In the genomic region with DNA sequence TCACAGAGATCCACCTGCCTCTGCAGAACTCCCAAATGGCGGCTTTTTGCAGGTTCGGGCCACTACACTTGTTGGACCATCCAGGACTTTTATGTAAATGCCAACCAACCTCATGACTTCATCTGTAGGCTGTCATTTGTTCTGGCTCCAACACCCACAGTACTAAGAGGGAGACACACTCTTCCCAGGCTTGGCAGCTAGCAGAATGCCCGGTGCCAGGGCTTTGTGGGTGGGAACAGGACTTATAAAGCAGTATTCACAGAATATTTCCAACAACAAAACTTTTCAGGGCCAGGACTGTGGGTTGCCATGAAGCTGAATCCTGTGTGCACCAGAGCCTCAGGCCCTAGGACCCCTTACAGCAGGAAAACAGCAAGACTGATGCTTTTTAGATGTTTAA, we compare ENCODE assay signal across 26 mouse cellular contexts. TPM values are rescaled to one million over a fixed set of nuclear protein-coding genes. Genes with fewer than 3 reads are reported as not detected.
DNase-seq lines count a peak whose midpoint lies in the region; ATAC-seq lines count a peak whose summit lies in the region.
"Had no signal": no experiment of that assay in that cellular context is flagged by ENCODE, and none has a peak within 500 bp of the region (broad histone marks: within the 10 kb centered on the region; RNA-seq: fewer than 3 reads in every experiment).

No protein-coding gene starts in this region.

- peak; percentile 23 for DNase-seq in 3134 (ENCODE audit: extremely low read depth, insufficient read length, low spot score)
- peak; percentile 30 to 48 for DNase-seq in frontal cortex, postnatal 25 days (ENCODE audit: low spot score in 2 of 2)
- peak; percentile 48 to 78 for DNase-seq in layer of hippocampus, postnatal 14 days (ENCODE audit: low spot score in 2 of 2)
- DNase-seq in left cerebral cortex, postnatal 36 days (ENCODE audit: low spot score in 2 of 2): peak; percentile 76 to 82
- DNase-seq in lung, postnatal 10 days: no peak
- no peak for DNase-seq in cerebellum, adult 11-12 months
- DNase-seq in spleen, postnatal 4 days (ENCODE audit: low spot score in 2 of 2): no peak
- DNase-seq: B cell, adult 2 months; cerebellum, adult 2 months; embryo, embryonic 11 days; gastrocnemius, postnatal 14 days; heart, postnatal 36 days; kidney, adult 9 months; midbrain, embryonic 14.5 days had no signal

- no peak for ATAC-seq in midbrain, embryonic 16.5 days
- ATAC-seq: forebrain, embryonic 13.5 days; hindbrain, postnatal 0 days; liver, embryonic 12.5 days had no signal

- H3K9ac ChIP-seq in midbrain, embryonic 16.5 days (ENCODE audit: low read depth, low read length): no peak overlapping the region
- H3K9ac ChIP-seq: forebrain, embryonic 13.5 days; heart, embryonic 12.5 days; liver, embryonic 12.5 days; lung, embryonic 15.5 days; neural tube, embryonic 12.5 days had no signal

- H3K27me3 ChIP-seq in midbrain, embryonic 16.5 days (ENCODE audit: control insufficient read depth, insufficient read depth, low read depth, low read length): no peaks in the 10 kb centered on the region
- H3K27me3 ChIP-seq: forebrain, embryonic 13.5 days; heart, embryonic 12.5 days; liver, embryonic 12.5 days; lung, embryonic 15.5 days; neural tube, embryonic 12.5 days had no signal

- 84% methylated on average over 3 of the region's 3 CpGs for WGBS in midbrain, embryonic 16.5 days

- H3K4me1 ChIP-seq in midbrain, embryonic 16.5 days (ENCODE audit: control insufficient read depth, insufficient read depth, low read length): no peaks in the 10 kb centered on the region
- H3K4me1 ChIP-seq: forebrain, embryonic 13.5 days; heart, embryonic 12.5 days; liver, embryonic 12.5 days; lung, embryonic 15.5 days; neural tube, embryonic 12.5 days had no signal

- no peak overlapping the region for H3K4me3 ChIP-seq in midbrain, embryonic 16.5 days (ENCODE audit: low read depth, low read length)
- H3K4me3 ChIP-seq: forebrain, embryonic 13.5 days; heart, embryonic 12.5 days; liver, embryonic 12.5 days; lung, embryonic 15.5 days; neural tube, embryonic 12.5 days had no signal

- no peaks in the 10 kb centered on the region for H3K9me3 ChIP-seq in midbrain, embryonic 16.5 days (replicated peaks; ENCODE audit: control insufficient read depth, low read length, poor library complexity, severe bottlenecking)
- H3K9me3 ChIP-seq: forebrain, embryonic 13.5 days; heart, embryonic 12.5 days; liver, embryonic 12.5 days; lung, embryonic 15.5 days; neural tube, embryonic 12.5 days had no signal

- H3K27ac ChIP-seq in midbrain, embryonic 16.5 days (ENCODE audit: low read length): no peak overlapping the region
- H3K27ac ChIP-seq: forebrain, embryonic 13.5 days; hindbrain, postnatal 0 days; liver, embryonic 12.5 days; lung, embryonic 15.5 days; neural tube, embryonic 12.5 days; stomach, postnatal 0 days had no signal

- no peaks in the 10 kb centered on the region for H3K36me3 ChIP-seq in midbrain, embryonic 16.5 days (ENCODE audit: control insufficient read depth, insufficient read depth, low read length)
- H3K36me3 ChIP-seq: heart, embryonic 12.5 days; liver, embryonic 12.5 days; lung, embryonic 15.5 days; neural tube, embryonic 12.5 days had no signal

- intact Hi-C loops in left cerebral cortex, postnatal 36 days (cut with DNase I): no loop called here

- H3K4me2 ChIP-seq in midbrain, embryonic 16.5 days (ENCODE audit: low read length): no peak overlapping the region
- H3K4me2 ChIP-seq: forebrain, embryonic 13.5 days; heart, embryonic 12.5 days; liver, embryonic 12.5 days; lung, embryonic 15.5 days; neural tube, embryonic 12.5 days had no signal

RNA-seq across cellular contexts. Expression of a gene that starts 24.6 kb away (rescaled TPM):
- total RNA-seq in layer of hippocampus, postnatal 14 days (2021): not detected
- not detected for total RNA-seq in left cerebral cortex, postnatal 36 days (2021)
- not detected in 2 replicates for polyA plus RNA-seq in midbrain, embryonic 16.5 days (2015; fragmentation: Nextera tagmentation; extraction: Ambion mirVana)
- total RNA-seq: adrenal gland, adult 18-20 months; gastrocnemius, postnatal 14 days; heart, postnatal 36 days; hindbrain, postnatal 0 days; megakaryocyte progenitor cell, adult 5-6 weeks had no signal
- polyA plus RNA-seq: large intestine, adult 2 months; liver, embryonic 12.5 days; midbrain, embryonic 14.5 days; spleen, adult 2 months had no signal

RNA-seq across cellular contexts. Expression of a gene that starts 56.4 kb away (rescaled TPM):
- total RNA-seq in layer of hippocampus, postnatal 14 days (2021): not detected
- total RNA-seq in left cerebral cortex, postnatal 36 days (2021): not detected
- not detected in 2 replicates for polyA plus RNA-seq in midbrain, embryonic 16.5 days (2015; fragmentation: Nextera tagmentation; extraction: Ambion mirVana)
- total RNA-seq: adrenal gland, adult 18-20 months; gastrocnemius, postnatal 14 days; heart, postnatal 36 days; hindbrain, postnatal 0 days; megakaryocyte progenitor cell, adult 5-6 weeks had no signal
- polyA plus RNA-seq: cerebellum, adult 2 months; forebrain, embryonic 13.5 days; heart, embryonic 12.5 days; hindbrain, postnatal 0 days; large intestine, adult 2 months; liver, embryonic 12.5 days; lung, embryonic 15.5 days; midbrain, embryonic 14.5 days; neural tube, embryonic 12.5 days; spleen, adult 2 months; stomach, postnatal 0 days had no signal

Comparison
In these comparisons a context has a peak if more than half of its experiments do, and no peak if none do; other contexts are left out.
1. DNase-seq: peak in 3134 (single experiment), frontal cortex, postnatal 25 days (2 of 2), layer of hippocampus, postnatal 14 days (2 of 2) and left cerebral cortex, postnatal 36 days (2 of 2); none in lung, postnatal 10 days (single experiment), cerebellum, adult 11-12 months (single experiment) and spleen, postnatal 4 days (0 of 2).